ENCODE assay signal across 19 mouse cellular contexts in genomic region chr15:100349496-100349895, GRCm38 (mm10). TPM values are rescaled to one million over a fixed set of nuclear protein-coding genes. Genes with fewer than 3 reads are reported as not detected.
DNase-seq lines count a peak whose midpoint lies in the region; ATAC-seq and TF ChIP-seq lines count a peak whose summit lies in the region.
"Had no signal": no experiment of that assay in that cellular context is flagged by ENCODE, and none has a peak within 500 bp of the region (broad histone marks: within the 10 kb centered on the region; RNA-seq: fewer than 3 reads in every experiment).

No protein-coding gene starts in this region.

- no peak overlapping the region for H3K4me2 ChIP-seq in liver, embryonic 13.5 days
- no peak overlapping the region for H3K4me2 ChIP-seq in liver, embryonic 11.5 days
- H3K4me2 ChIP-seq: embryonic facial prominence, embryonic 12.5 days; heart, embryonic 11.5 days; neural tube, embryonic 12.5 days had no signal

- DNase-seq in liver, embryonic 13.5 days, result no peak
- no peak for DNase-seq in liver, embryonic 11.5 days (ENCODE audit: low spot score)
- peak; percentile 94 for DNase-seq in kidney, adult 2 months
- peak; percentile 82 for DNase-seq in kidney, postnatal 14 days
- DNase-seq in limb, embryonic 10.5 days (ENCODE audit: low spot score), result no peak
- DNase-seq in forebrain, embryonic 10.5 days (ENCODE audit: extremely low spot score, low spot score), result no peak
- DNase-seq: cerebellum, adult 9-10 months; forebrain, postnatal 0 days; lung, postnatal 10 days; right cerebral cortex, postnatal 14 days had no signal

- no peak overlapping the region for H3K27ac ChIP-seq in liver, embryonic 13.5 days
- H3K27ac ChIP-seq in liver, embryonic 11.5 days (ENCODE audit: low read depth, low read length), result no peak overlapping the region
- peak overlapping the region; percentile 81 for H3K27ac ChIP-seq in kidney, adult 2 months (ENCODE audit: insufficient read depth, low read depth, low read length)
- H3K27ac ChIP-seq in limb, embryonic 10.5 days, result no peak overlapping the region
- no peak overlapping the region for H3K27ac ChIP-seq in forebrain, embryonic 10.5 days
- H3K27ac ChIP-seq: embryonic facial prominence, embryonic 12.5 days; hindbrain, postnatal 0 days; neural tube, embryonic 12.5 days had no signal

- H3K9ac ChIP-seq in liver, embryonic 13.5 days, result no peak overlapping the region
- no peak overlapping the region for H3K9ac ChIP-seq in liver, embryonic 11.5 days (ENCODE audit: low read depth, low read length)
- H3K9ac ChIP-seq: embryonic facial prominence, embryonic 12.5 days; forebrain, postnatal 0 days; neural tube, embryonic 12.5 days had no signal

- no peaks in the 10 kb centered on the region for H3K27me3 ChIP-seq in liver, embryonic 13.5 days
- no peaks in the 10 kb centered on the region for H3K27me3 ChIP-seq in liver, embryonic 11.5 days (replicated peaks; ENCODE audit: control insufficient read depth, insufficient read depth, low read length)
- no peaks in the 10 kb centered on the region for H3K27me3 ChIP-seq in kidney, adult 2 months (replicated peaks; ENCODE audit: control insufficient read depth, insufficient read depth, low read length)
- no peaks in the 10 kb centered on the region for H3K27me3 ChIP-seq in limb, embryonic 10.5 days (ENCODE audit: low read depth, poor library complexity, severe bottlenecking)
- no peaks in the 10 kb centered on the region for H3K27me3 ChIP-seq in forebrain, embryonic 10.5 days (ENCODE audit: poor library complexity, severe bottlenecking)
- H3K27me3 ChIP-seq: embryonic facial prominence, embryonic 12.5 days; neural tube, embryonic 12.5 days had no signal

- 0 out of 2 replicates have a peak, but pooled peaks have one; percentile 20 for ATAC-seq in liver, embryonic 13.5 days (ENCODE audit: low read depth)
- no peak for ATAC-seq in liver, embryonic 11.5 days (replicated peaks; ENCODE audit: low FRiP score)
- ATAC-seq in inflammation-experienced regulatory T-cells, adult 6 months, result no peak
- ATAC-seq: forebrain, postnatal 0 days; hindbrain, postnatal 0 days had no signal

- no peaks in the 10 kb centered on the region for H3K9me3 ChIP-seq in liver, embryonic 13.5 days (replicated peaks)
- H3K9me3 ChIP-seq in liver, embryonic 11.5 days (ENCODE audit: control insufficient read depth, low read length), result no peaks in the 10 kb centered on the region
- H3K9me3 ChIP-seq in limb, embryonic 10.5 days (replicated peaks), result no peaks in the 10 kb centered on the region
- H3K9me3 ChIP-seq in forebrain, embryonic 10.5 days, result peaks cover 5% of the 10 kb centered on the region; the same call in 1 of the 2 replicates
- H3K9me3 ChIP-seq: embryonic facial prominence, embryonic 12.5 days; neural tube, embryonic 12.5 days had no signal

- H3K36me3 ChIP-seq in liver, embryonic 13.5 days, result no peaks in the 10 kb centered on the region
- H3K36me3 ChIP-seq in liver, embryonic 11.5 days (ENCODE audit: control insufficient read depth, insufficient read depth, low read length), result no peaks in the 10 kb centered on the region
- no peaks in the 10 kb centered on the region for H3K36me3 ChIP-seq in kidney, adult 2 months (ENCODE audit: control insufficient read depth, insufficient read depth, low read length)
- H3K36me3 ChIP-seq in limb, embryonic 10.5 days, result no peaks in the 10 kb centered on the region
- H3K36me3 ChIP-seq in forebrain, embryonic 10.5 days (replicated peaks), result no peaks in the 10 kb centered on the region
- H3K36me3 ChIP-seq: embryonic facial prominence, embryonic 12.5 days; neural tube, embryonic 12.5 days had no signal

- no peak for TF ChIP-seq CTCF in kidney, adult 2 months (conservative IDR thresholded peaks at IDR 0.05; ENCODE audit: insufficient read depth, insufficient read length, low read depth, low read length)

- WGBS in liver, embryonic 13.5 days (ENCODE audit: insufficient replicate concordance), result 43% methylated on average over 2 of the region's 2 CpGs
- WGBS in liver, embryonic 11.5 days, result 48% methylated on average over 2 of the region's 2 CpGs
- WGBS in kidney, adult 2 months, result 30% methylated on average over 2 of the region's 2 CpGs
- 39% methylated on average over 2 of the region's 2 CpGs for WGBS in limb, embryonic 10.5 days
- 67% methylated on average over 2 of the region's 2 CpGs for WGBS in forebrain, embryonic 10.5 days

- no peak overlapping the region for H3K4me3 ChIP-seq in liver, embryonic 13.5 days (replicated peaks)
- H3K4me3 ChIP-seq in liver, embryonic 11.5 days (ENCODE audit: low read depth, low read length), result no peak overlapping the region
- no peak overlapping the region for H3K4me3 ChIP-seq in kidney, adult 2 months (ENCODE audit: insufficient read depth, low read depth, low read length)
- H3K4me3 ChIP-seq in limb, embryonic 10.5 days, result no peak overlapping the region
- H3K4me3 ChIP-seq in forebrain, embryonic 10.5 days, result no peak overlapping the region
- H3K4me3 ChIP-seq: embryonic facial prominence, embryonic 12.5 days; neural tube, embryonic 12.5 days had no signal

- TF ChIP-seq POLR2A in kidney, adult 2 months (IDR thresholded peaks at IDR 0.05; ENCODE audit: low read depth, low read length), result no peak

- H3K4me1 ChIP-seq in liver, embryonic 13.5 days (replicated peaks), result peaks cover 15% of the 10 kb centered on the region; the same call in 1 of the 2 replicates
- no peaks in the 10 kb centered on the region for H3K4me1 ChIP-seq in liver, embryonic 11.5 days (replicated peaks; ENCODE audit: control insufficient read depth, insufficient read depth, low read length)
- H3K4me1 ChIP-seq in kidney, adult 2 months (ENCODE audit: control insufficient read depth, insufficient read depth, low read length), result peaks cover 21% of the 10 kb centered on the region
- peaks cover 18% of the 10 kb centered on the region for H3K4me1 ChIP-seq in limb, embryonic 10.5 days
- peaks cover 9% of the 10 kb centered on the region for H3K4me1 ChIP-seq in forebrain, embryonic 10.5 days
- H3K4me1 ChIP-seq: neural tube, embryonic 12.5 days had no signal

RNA-seq across cellular contexts. Expression of gene Methig1, which starts 3.5 kb away (rescaled TPM):
- polyA plus RNA-seq in liver, embryonic 13.5 days (2015; fragmentation: Nextera tagmentation; extraction: Ambion mirVana), result not detected in 2 replicates
- not detected in 2 replicates for polyA plus RNA-seq in liver, embryonic 11.5 days (2014; fragmentation: Nextera tagmentation; extraction: Ambion mirVana)
- 16.5 and 16.6 TPM in 2 replicates for polyA plus RNA-seq in kidney, adult 2 months (2012; rRNA removed)
- polyA plus RNA-seq in limb, embryonic 10.5 days (2016; fragmentation: Nextera tagmentation; extraction: Ambion mirVana), result 0.15 and 0.29 TPM in 2 replicates
- not detected in 2 replicates for polyA plus RNA-seq in forebrain, embryonic 10.5 days (2016; fragmentation: Nextera tagmentation; extraction: Ambion mirVana)
- under 1 TPM in 1 of 3 experiments, not detected in 2; 0.36 TPM for polyA plus RNA-seq in inflammation-experienced regulatory T-cells, adult 6 months (2017; shearing (Covaris generic))
- polyA plus RNA-seq: cortical plate, adult 2 months; forebrain, postnatal 0 days; heart, embryonic 11.5 days; hindbrain, postnatal 0 days; limb, embryonic 14.5 days had no signal

RNA-seq across cellular contexts. Expression of gene Mettl7a2, which starts 3.5 kb away (rescaled TPM):
- not detected in 2 replicates for polyA plus RNA-seq in liver, embryonic 13.5 days (2015; fragmentation: Nextera tagmentation; extraction: Ambion mirVana)
- polyA plus RNA-seq in liver, embryonic 11.5 days (2014; fragmentation: Nextera tagmentation; extraction: Ambion mirVana), result not detected in 2 replicates
- 74.0 and 96.6 TPM in 2 replicates for polyA plus RNA-seq in kidney, adult 2 months (2012; rRNA removed)
- not detected in 2 replicates for polyA plus RNA-seq in limb, embryonic 10.5 days (2016; fragmentation: Nextera tagmentation; extraction: Ambion mirVana)
- not detected in 2 replicates for polyA plus RNA-seq in forebrain, embryonic 10.5 days (2016; fragmentation: Nextera tagmentation; extraction: Ambion mirVana)
- polyA plus RNA-seq in inflammation-experienced regulatory T-cells, adult 6 months (2017; shearing (Covaris generic)), result not detected
- polyA plus RNA-seq: cortical plate, adult 2 months; embryonic facial prominence, embryonic 12.5 days; forebrain, postnatal 0 days; heart, embryonic 11.5 days; hindbrain, postnatal 0 days; stomach, embryonic 16.5 days; thymus, postnatal 0 days had no signal

RNA-seq across cellular contexts. Expression of gene Mettl7a3, which starts 14.8 kb away (rescaled TPM):
- not detected in 2 replicates for polyA plus RNA-seq in liver, embryonic 13.5 days (2015; fragmentation: Nextera tagmentation; extraction: Ambion mirVana)
- polyA plus RNA-seq in liver, embryonic 11.5 days (2014; fragmentation: Nextera tagmentation; extraction: Ambion mirVana), result not detected in 2 replicates
- 0.11 and 0.15 TPM in 2 replicates for polyA plus RNA-seq in kidney, adult 2 months (2012; rRNA removed)
- polyA plus RNA-seq in limb, embryonic 10.5 days (2016; fragmentation: Nextera tagmentation; extraction: Ambion mirVana), result not detected in 2 replicates
- polyA plus RNA-seq in forebrain, embryonic 10.5 days (2016; fragmentation: Nextera tagmentation; extraction: Ambion mirVana), result not detected in 2 replicates
- not detected for polyA plus RNA-seq in inflammation-experienced regulatory T-cells, adult 6 months (2017; shearing (Covaris generic))
- polyA plus RNA-seq: forebrain, postnatal 0 days; heart, embryonic 11.5 days; stomach, embryonic 16.5 days; thymus, postnatal 0 days had no signal

RNA-seq across cellular contexts. Expression of gene Higd1c, which starts 14.8 kb away (rescaled TPM):
- not detected in 2 replicates for polyA plus RNA-seq in liver, embryonic 13.5 days (2015; fragmentation: Nextera tagmentation; extraction: Ambion mirVana)
- polyA plus RNA-seq in liver, embryonic 11.5 days (2014; fragmentation: Nextera tagmentation; extraction: Ambion mirVana), result not detected in 2 replicates
- 0.97 and 2.0 TPM in 2 replicates for polyA plus RNA-seq in kidney, adult 2 months (2012; rRNA removed)
- 0.65 TPM in 1 of 2 replicates, not detected in the other for polyA plus RNA-seq in limb, embryonic 10.5 days (2016; fragmentation: Nextera tagmentation; extraction: Ambion mirVana)
- polyA plus RNA-seq in forebrain, embryonic 10.5 days (2016; fragmentation: Nextera tagmentation; extraction: Ambion mirVana), result not detected in 2 replicates
- not detected for polyA plus RNA-seq in inflammation-experienced regulatory T-cells, adult 6 months (2017; shearing (Covaris generic))
- polyA plus RNA-seq: cortical plate, adult 2 months; embryonic facial prominence, embryonic 12.5 days; forebrain, postnatal 0 days; heart, embryonic 11.5 days; hindbrain, postnatal 0 days; limb, embryonic 14.5 days; stomach, embryonic 16.5 days; thymus, postnatal 0 days had no signal

RNA-seq across cellular contexts. Expression of gene Mettl7a1, which starts 45.6 kb away (rescaled TPM):
- polyA plus RNA-seq in liver, embryonic 13.5 days (2015; fragmentation: Nextera tagmentation; extraction: Ambion mirVana), result 6.6 and 7.7 TPM in 2 replicates
- 4.4 and 5.7 TPM in 2 replicates for polyA plus RNA-seq in liver, embryonic 11.5 days (2014; fragmentation: Nextera tagmentation; extraction: Ambion mirVana)
- polyA plus RNA-seq in kidney, adult 2 months (2012; rRNA removed), result 370 and 430 TPM in 2 replicates
- 2.2 and 2.7 TPM in 2 replicates for polyA plus RNA-seq in limb, embryonic 10.5 days (2016; fragmentation: Nextera tagmentation; extraction: Ambion mirVana)
- 3.8 and 3.9 TPM in 2 replicates for polyA plus RNA-seq in forebrain, embryonic 10.5 days (2016; fragmentation: Nextera tagmentation; extraction: Ambion mirVana)
- 10 to 100 TPM in 1 of 3 experiments, 1 to 10 TPM in 2; 2.3 to 15.1 (median 4.4) TPM for polyA plus RNA-seq in inflammation-experienced regulatory T-cells, adult 6 months (2017; shearing (Covaris generic))

Comparison
In these comparisons a context has a peak if more than half of its experiments do, and no peak if none do; other contexts are left out.
1. DNase-seq: peak in kidney, adult 2 months (single experiment) and kidney, postnatal 14 days (single experiment); none in liver, embryonic 13.5 days (single experiment), liver, embryonic 11.5 days (single experiment), limb, embryonic 10.5 days (single experiment) and forebrain, embryonic 10.5 days (single experiment).
2. RNA of gene Methig1, which starts 3.5 kb away (polyA plus RNA-seq): 16.5 to 16.6 TPM in kidney, adult 2 months; 0.15 to 0.29 TPM in limb, embryonic 10.5 days, 0.36 TPM in inflammation-experienced regulatory T-cells, adult 6 months, not detected in liver, embryonic 11.5 days, not detected in liver, embryonic 13.5 days and not detected in forebrain, embryonic 10.5 days; every median in the first group is over 10 times any median in the second.
3. RNA of gene Mettl7a2, which starts 3.5 kb away (polyA plus RNA-seq): 74.0 to 96.6 TPM in kidney, adult 2 months; not detected in liver, embryonic 13.5 days, not detected in liver, embryonic 11.5 days, not detected in limb, embryonic 10.5 days, not detected in forebrain, embryonic 10.5 days and not detected in inflammation-experienced regulatory T-cells, adult 6 months; every median in the first group is over 10 times any median in the second.